Mouse (Mus musculus) E14TG2a.4 (cell line): ENCODE measurements around the gene Chn1.

Experiments
- H3K27me3 ChIP-seq: 2 replicates; pipeline ENCODE4 v1.6.1; 2014; ENCODE audit warnings: low read length, control low read depth; ENCODE audit not compliant: insufficient read depth
- H3K36me3 ChIP-seq: 2 replicates; pipeline ENCODE4 v1.6.1; 2014; ENCODE audit warnings: low read length, control low read depth; ENCODE audit not compliant: insufficient read depth
- H3K4me1 ChIP-seq: replicated peaks from 2 replicates; pipeline ENCODE4 v1.6.1; 2014; ENCODE audit warnings: low read depth, low read length, control low read depth
- H3K4me3 ChIP-seq: replicated peaks from 2 replicates; pipeline ENCODE4 v1.5.1; 2014; ENCODE audit warnings: mild to moderate bottlenecking, low read length
- H3K9me3 ChIP-seq: 2 replicates; pipeline ENCODE4 v1.6.1; 2014; ENCODE audit warnings: low read length, control low read depth
- CTCF ChIP-seq: conservative IDR thresholded peaks from 2 replicates; pipeline ENCODE4 v1.5.1; 2014; ENCODE audit warnings: low read length
- NANOG ChIP-seq: IDR thresholded peaks from 2 replicates; pipeline ENCODE4 v1.6.1; 2014; ENCODE audit warnings: borderline replicate concordance, low read length, mixed read lengths
- POU5F1 ChIP-seq: IDR thresholded peaks from 2 replicates; pipeline ENCODE4 v1.6.1; 2014; ENCODE audit warnings: low read length, borderline replicate concordance

The Chn1 gene

DNA sequence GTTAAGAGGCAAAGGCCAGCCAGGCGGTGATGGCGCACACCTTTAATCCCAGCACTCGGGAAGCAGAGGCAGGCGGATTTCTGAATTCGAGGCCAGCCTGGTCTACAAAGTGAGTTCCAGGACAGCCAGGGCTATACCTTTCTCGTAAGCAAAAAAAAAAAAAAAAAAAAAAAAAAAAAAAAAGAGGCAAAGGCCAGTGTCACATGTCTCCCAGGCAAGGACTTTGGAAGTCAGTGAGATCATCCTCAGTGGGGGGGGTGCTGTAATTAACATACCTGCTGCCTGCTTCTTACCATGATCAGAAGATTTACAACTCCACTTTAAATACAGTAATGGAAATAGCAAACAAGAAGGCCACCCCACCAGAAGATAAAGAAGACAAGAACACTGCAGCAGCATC, 137.5 kb downstream of the Chn1 start:
- Histone ChIP-seq H3K4me3 (no peak overlapping the region), H3K9me3 (peaks cover 43% of the 10 kb centered on the region), H3K4me1 (no peaks in the 10 kb centered on the region), H3K36me3 (peaks cover 15% of the 10 kb centered on the region), H3K27me3 (no peaks in the 10 kb centered on the region)
- TF ChIP-seq NANOG (no peak), POU5F1 (no peak), CTCF (no peak)

- TF ChIP-seq NANOG (no peak), POU5F1 (no peak), CTCF (no peak)
Observed at GRCm38 (mm10) chr2:73636387-73636786, 138.8 kb downstream of the Chn1 start.

GRCm38 (mm10) chr2:73631816-73632215, 143.3 kb downstream of the Chn1 start:
- H3K9me3 ChIP-seq: no peaks in the 10 kb centered on the region
- TF ChIP-seq NANOG (no peak), POU5F1 (no peak), CTCF (no peak)
- H3K27me3 ChIP-seq: no peaks in the 10 kb centered on the region
- no peak overlapping the region for H3K4me3 ChIP-seq
- no peaks in the 10 kb centered on the region for H3K4me1 ChIP-seq
- peaks cover 7% of the 10 kb centered on the region for H3K36me3 ChIP-seq

More at GRCm38 (mm10) chr2:73636387-73636786, 138.8 kb downstream of the Chn1 start:
- Histone ChIP-seq H3K4me3 (no peak overlapping the region), H3K36me3 (peaks cover 21% of the 10 kb centered on the region), H3K9me3 (peaks cover 36% of the 10 kb centered on the region), H3K27me3 (no peaks in the 10 kb centered on the region), H3K4me1 (no peaks in the 10 kb centered on the region)

DNA sequence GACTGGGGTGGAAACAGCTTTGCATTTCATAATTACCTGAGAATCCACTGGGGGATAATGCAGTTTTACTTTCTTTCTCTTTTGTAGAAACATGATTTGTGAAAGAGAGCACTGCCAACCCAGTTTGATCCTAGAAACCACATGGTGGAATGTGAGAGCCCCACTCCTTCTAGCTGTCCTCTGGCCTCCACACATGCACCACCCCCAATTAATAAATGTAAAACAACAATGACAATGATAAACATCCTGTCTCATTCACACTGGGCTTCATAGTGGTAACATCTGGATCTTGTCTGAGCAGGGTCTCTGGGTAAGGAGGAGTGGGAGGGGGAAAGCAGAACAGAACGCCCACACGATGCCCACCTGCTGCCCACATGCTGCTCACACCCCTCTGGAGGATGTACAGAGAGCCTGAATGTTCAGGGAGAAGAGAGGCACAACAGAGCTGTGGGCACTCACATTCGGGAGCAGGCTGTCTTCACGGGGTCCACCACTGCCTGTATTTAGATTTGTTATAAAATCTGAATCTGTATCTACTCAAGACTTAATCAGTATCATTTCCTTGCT, 156.6 kb downstream of the Chn1 start:
- H3K9me3 ChIP-seq: no peaks in the 10 kb centered on the region
- no peak for TF ChIP-seq CTCF
- TF ChIP-seq NANOG: no peak
- TF ChIP-seq POU5F1: no peak
- H3K36me3 ChIP-seq: peaks cover 47% of the 10 kb centered on the region
- H3K4me1 ChIP-seq: peaks cover 6% of the 10 kb centered on the region
- no peaks in the 10 kb centered on the region for H3K27me3 ChIP-seq
- no peak overlapping the region for H3K4me3 ChIP-seq

- peaks cover 47% of the 10 kb centered on the region for H3K36me3 ChIP-seq
- H3K27me3 ChIP-seq: no peaks in the 10 kb centered on the region
- H3K9me3 ChIP-seq: no peaks in the 10 kb centered on the region
- no peak overlapping the region for H3K4me3 ChIP-seq
- no peak for TF ChIP-seq POU5F1
- TF ChIP-seq NANOG: no peak
- no peak for TF ChIP-seq CTCF
- peaks cover 6% of the 10 kb centered on the region for H3K4me1 ChIP-seq
Observed at GRCm38 (mm10) chr2:73616434-73617057, 158.6 kb downstream of the Chn1 start.

- TF ChIP-seq CTCF (no peak), NANOG (no peak), POU5F1 (no peak)
- H3K4me3 ChIP-seq: no peak overlapping the region
- H3K4me1 ChIP-seq: peaks cover 6% of the 10 kb centered on the region
- H3K9me3 ChIP-seq: no peaks in the 10 kb centered on the region
- H3K27me3 ChIP-seq: no peaks in the 10 kb centered on the region
- peaks cover 50% of the 10 kb centered on the region for H3K36me3 ChIP-seq
Observed at GRCm38 (mm10) chr2:73615456-73615855, 159.7 kb downstream of the Chn1 start.

- TF ChIP-seq CTCF (no peak), POU5F1 (no peak), NANOG (no peak)
- H3K36me3 ChIP-seq: peaks cover 50% of the 10 kb centered on the region
Observed at GRCm38 (mm10) chr2:73614303-73614702, 160.8 kb downstream of the Chn1 start.

DNA sequence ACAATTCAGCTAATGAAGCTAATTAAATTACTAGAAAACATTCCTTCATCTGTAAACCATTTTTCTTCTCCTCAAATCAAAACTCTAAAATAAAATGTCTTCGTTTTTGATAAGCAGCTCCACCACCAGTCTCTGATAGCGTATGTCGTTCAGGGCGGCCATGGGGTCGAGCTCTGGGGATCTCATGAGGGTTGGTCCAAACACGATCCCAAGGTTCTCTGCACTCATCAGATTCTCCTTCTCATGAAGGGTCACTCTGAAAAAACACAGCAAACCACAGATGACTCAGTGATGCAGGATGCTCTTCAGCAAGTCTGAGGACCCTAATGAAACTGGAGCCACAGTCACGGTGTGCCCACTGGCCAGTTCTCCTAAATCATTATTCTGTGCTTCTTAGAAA, 162.2 kb downstream of the Chn1 start:
- TF ChIP-seq NANOG (no peak), POU5F1 (no peak), CTCF (no peak)
- Histone ChIP-seq H3K9me3 (no peaks in the 10 kb centered on the region), H3K4me3 (no peak overlapping the region), H3K27me3 (no peaks in the 10 kb centered on the region), H3K4me1 (no peaks in the 10 kb centered on the region), H3K36me3 (peaks cover 43% of the 10 kb centered on the region)

More at GRCm38 (mm10) chr2:73614303-73614702, 160.8 kb downstream of the Chn1 start:
- no peaks in the 10 kb centered on the region for H3K9me3 ChIP-seq
- H3K4me1 ChIP-seq: peaks cover under 1% of the 10 kb centered on the region; the same call in 1 of the 2 replicates
- H3K27me3 ChIP-seq: no peaks in the 10 kb centered on the region
- H3K4me3 ChIP-seq: no peak overlapping the region

GRCm38 (mm10) chr2:73612367-73612914, 162.7 kb downstream of the Chn1 start:
- H3K9me3 ChIP-seq: no peaks in the 10 kb centered on the region
- TF ChIP-seq NANOG: no peak

More at GRCm38 (mm10) chr2:73612367-73612914, 162.7 kb downstream of the Chn1 start:
- Histone ChIP-seq H3K4me3 (no peak overlapping the region), H3K36me3 (peaks cover 38% of the 10 kb centered on the region), H3K4me1 (no peaks in the 10 kb centered on the region), H3K27me3 (no peaks in the 10 kb centered on the region)
